Mouse (Mus musculus) MEL (cell line): ENCODE measurements around the gene Slco2b1. TPM values are rescaled to one million over a fixed set of nuclear protein-coding genes. Genes with fewer than 3 reads are reported as not detected.

Source experiments
- DNase-seq: peaks from one replicate; pipeline ENCODE4 v3.0.0; 2011; ENCODE audit warnings: low read depth, low spot score
- H3K27ac ChIP-seq: 2 replicates; pipeline ENCODE4 v1.5.1; 2012; ENCODE audit warnings: low read depth, mild to moderate bottlenecking, control low read depth, low read length, moderate library complexity; ENCODE audit not compliant: control insufficient read depth
- H3K27me3 ChIP-seq, 2 experiments: fragments of 150-350 bp in 1 of 2; sonication (generic) in 1 of 2; 2 replicates each; pipeline ENCODE4 v1.6.1; 2012; ENCODE audit warnings: low read length in 2 of 2, mild to moderate bottlenecking in 2 of 2, improper control_type of control experiment in 1 of 2, moderate library complexity in 1 of 2; ENCODE audit not compliant: insufficient read depth in 2 of 2, control insufficient read depth in 1 of 2
- H3K36me3 ChIP-seq, 2 experiments: 2 replicates each; pipeline ENCODE4 v1.6.1; 2012 to 2014; ENCODE audit warnings: low read length in 2 of 2, improper control_type of control experiment in 1 of 2, inconsistent platforms in 1 of 2, mild to moderate bottlenecking in 1 of 2; ENCODE audit not compliant: insufficient read depth in 2 of 2, control insufficient read depth in 1 of 2
- H3K4me1 ChIP-seq, 2 experiments: fragments of 150-350 bp in 1 of 2; sonication (generic) in 1 of 2; 2 replicates each; pipeline ENCODE4 v1.6.1; 2012; ENCODE audit warnings: low read length in 2 of 2, improper control_type of control experiment in 1 of 2, mild to moderate bottlenecking in 1 of 2; ENCODE audit not compliant: insufficient read depth in 2 of 2, control insufficient read depth in 1 of 2
- H3K4me3 ChIP-seq, 2 experiments: fragments of 150-350 bp in 1 of 2; sonication (generic) in 1 of 2; 2 replicates each; pipeline ENCODE4 v1.5.1; 2012; ENCODE audit warnings: low read depth in 2 of 2, low read length in 2 of 2, mild to moderate bottlenecking in 2 of 2, moderate library complexity in 2 of 2, control low read depth in 1 of 2, improper control_type of control experiment in 1 of 2; ENCODE audit not compliant: control insufficient read depth in 1 of 2, insufficient read depth in 1 of 2
- H3K79me2 ChIP-seq: 2 replicates; pipeline ENCODE4 v1.6.1; 2012; ENCODE audit warnings: mild to moderate bottlenecking, low read length, moderate library complexity; ENCODE audit not compliant: control insufficient read depth, poor library complexity, insufficient read depth
- H3K9ac ChIP-seq: 2 replicates; pipeline ENCODE4 v1.6.1; 2012; ENCODE audit warnings: low read depth, mild to moderate bottlenecking, control low read depth, low read length, moderate library complexity; ENCODE audit not compliant: control insufficient read depth, poor library complexity, severe bottlenecking
- H3K9me3 ChIP-seq: fragments of 150-350 bp; sonication (generic); replicated peaks from 2 replicates; pipeline ENCODE4 v1.6.1; 2012; ENCODE audit warnings: mild to moderate bottlenecking, low read length, improper control_type of control experiment, moderate library complexity; ENCODE audit not compliant: insufficient read depth
- BHLHE40 ChIP-seq: IDR thresholded peaks from 2 replicates; pipeline ENCODE4 v1.6.1; 2012; ENCODE audit warnings: low read depth, mild to moderate bottlenecking, inconsistent platforms, low read length, improper control_type of control experiment, borderline replicate concordance
- CHD1 ChIP-seq: IDR thresholded peaks from 2 replicates; pipeline ENCODE4 v1.6.1; 2012; ENCODE audit warnings: low read depth, mild to moderate bottlenecking, inconsistent platforms, low read length, improper control_type of control experiment
- E2F4 ChIP-seq: IDR thresholded peaks from 2 replicates; pipeline ENCODE4 v1.6.1; 2011; ENCODE audit warnings: low read depth, low read length, improper control_type of control experiment, borderline replicate concordance
- EP300 ChIP-seq, 2 experiments: IDR thresholded peaks; 2 replicates each; pipeline ENCODE4 v1.6.1; 2011; ENCODE audit warnings: improper control_type of control experiment in 2 of 2, low read length in 2 of 2, low read depth in 1 of 2, mild to moderate bottlenecking in 1 of 2
- ETS1 ChIP-seq: IDR thresholded peaks from 2 replicates; pipeline ENCODE4 v1.6.1; 2012; ENCODE audit warnings: low read depth, mild to moderate bottlenecking, inconsistent platforms, low read length, improper control_type of control experiment, moderate library complexity
- GATA1 ChIP-seq: IDR thresholded peaks from 2 replicates; pipeline ENCODE4 v1.6.1; 2011; ENCODE audit warnings: low read depth, low read length, improper control_type of control experiment
- JUND ChIP-seq: IDR thresholded peaks from 2 replicates; pipeline ENCODE4 v1.6.1; 2011; ENCODE audit warnings: low read depth, mild to moderate bottlenecking, improper control_type of control experiment, low read length
- MAX ChIP-seq: IDR thresholded peaks from 2 replicates; pipeline ENCODE4 v1.6.1; 2011; ENCODE audit warnings: low read length, improper control_type of control experiment
- MYB ChIP-seq: IDR thresholded peaks from 2 replicates; pipeline ENCODE4 v1.6.1; 2011; ENCODE audit warnings: mild to moderate bottlenecking, low read depth, low read length, improper control_type of control experiment
- NELFE ChIP-seq: IDR thresholded peaks from 2 replicates; pipeline ENCODE4 v1.6.1; 2011; ENCODE audit warnings: low read depth, low read length, improper control_type of control experiment
- POLR2AphosphoS2 ChIP-seq: IDR thresholded peaks from 2 replicates; pipeline ENCODE4 v1.6.1; 2011; ENCODE audit warnings: low read length, improper control_type of control experiment
- SIN3A ChIP-seq: IDR thresholded peaks from 2 replicates; pipeline ENCODE4 v1.6.1; 2012; ENCODE audit warnings: low read length, improper control_type of control experiment, inconsistent platforms
- TAL1 ChIP-seq: IDR thresholded peaks from 2 replicates; pipeline ENCODE4 v1.6.1; 2012; ENCODE audit warnings: mild to moderate bottlenecking, inconsistent platforms, low read length, moderate library complexity, mixed read lengths
- TBP ChIP-seq: IDR thresholded peaks from 2 replicates; pipeline ENCODE4 v1.8.0; 2011; ENCODE audit warnings: low read depth, low read length, improper control_type of control experiment
- TCF12 ChIP-seq: IDR thresholded peaks from 2 replicates; pipeline ENCODE4 v1.6.1; 2014; ENCODE audit warnings: low read depth, mild to moderate bottlenecking, inconsistent platforms, low read length, improper control_type of control experiment, moderate library complexity
- UBTF ChIP-seq: IDR thresholded peaks from 2 replicates; pipeline ENCODE4 v1.6.1; 2012; ENCODE audit warnings: low read depth, mild to moderate bottlenecking, inconsistent platforms, low read length, improper control_type of control experiment, moderate library complexity, borderline replicate concordance; ENCODE audit not compliant: insufficient read depth
- USF1 ChIP-seq: IDR thresholded peaks from 2 replicates; pipeline ENCODE4 v1.6.1; 2014; ENCODE audit warnings: low read depth, mild to moderate bottlenecking, inconsistent platforms, low read length, improper control_type of control experiment, moderate library complexity
- ZC3H11A ChIP-seq: IDR thresholded peaks from 2 replicates; pipeline ENCODE4 v1.6.1; 2012; ENCODE audit warnings: low read depth, mild to moderate bottlenecking, inconsistent platforms, low read length, improper control_type of control experiment
- ZKSCAN1 ChIP-seq: IDR thresholded peaks from 2 replicates; pipeline ENCODE4 v1.6.1; 2012; ENCODE audit warnings: low read depth, mild to moderate bottlenecking, inconsistent platforms, low read length, improper control_type of control experiment, moderate library complexity
- ZMIZ1 ChIP-seq: IDR thresholded peaks from 2 replicates; pipeline ENCODE4 v1.6.1; 2012; ENCODE audit warnings: low read depth, mild to moderate bottlenecking, inconsistent platforms, low read length, improper control_type of control experiment, moderate library complexity
- ZNF384 ChIP-seq: IDR thresholded peaks from 2 replicates; pipeline ENCODE4 v1.6.1; 2012; ENCODE audit warnings: low read depth, mild to moderate bottlenecking, inconsistent platforms, low read length, improper control_type of control experiment
- polyA plus RNA-seq, 2 experiments: library from polyadenylated mRNA; stranded (reverse) in 1 of 2; unstranded in 1 of 2; fragments of >175 nt in 1 of 2; fragments of >200 nt in 1 of 2; gene quantifications; 2 replicates each; pipeline versions ENCODE4 v1.2.1 to v1.2.4; 2012; ENCODE audit warnings: low replicate concordance in 2 of 2, low read depth in 1 of 2; ENCODE audit not compliant: insufficient read length in 2 of 2, insufficient read depth in 1 of 2, missing spikeins in 1 of 2
- total RNA-seq: library from RNA; depleted of rRNA; stranded (reverse); fragments of 300-350 nt; gene quantifications from 2 replicates; pipeline ENCODE4 v1.2.3, GENCODE M21; 2012

Gene Slco2b1
- total and polyA plus RNA-seq, 3 experiments: 0.06 TPM; not detected in 2

- no peak overlapping the region for H3K27ac ChIP-seq
- H3K79me2 ChIP-seq: no peaks in the 10 kb centered on the region
- H3K9me3 ChIP-seq: no peaks in the 10 kb centered on the region
- H3K9ac ChIP-seq: no peak overlapping the region
- no peak overlapping the region for H3K4me3 ChIP-seq
- H3K4me1 ChIP-seq: peaks cover 0 to 14% of the 10 kb centered on the region in 2 experiments; a peak in 3 of 4 replicates
- peaks cover 0 to 2% of the 10 kb centered on the region in 2 experiments; a peak in 2 of 4 replicates for H3K36me3 ChIP-seq
- no peak for DNase-seq
- TF ChIP-seq UBTF (no peak), POLR2AphosphoS2 (no peak), ZC3H11A (no peak), MYB (no peak), CHD1 (no peak), BHLHE40 (no peak), MAX (no peak), USF1 (no peak), NELFE (no peak), SIN3A (no peak), E2F4 (no peak)
- no peaks in the 10 kb centered on the region; a peak in 1 of 4 replicates for H3K27me3 ChIP-seq
These were observed 38.0 kb downstream of the Slco2b1 start for GRCm38 (mm10) chr7:99673188-99673587.

GRCm38 (mm10) chr7:99671544-99672435 is 39.4 kb downstream of the Slco2b1 start:
- Histone ChIP-seq H3K9ac (no peak overlapping the region), H3K9me3 (no peaks in the 10 kb centered on the region), H3K4me1 (peaks cover 0 to 14% of the 10 kb centered on the region in 2 experiments; a peak in 3 of 4 replicates), H3K36me3 (peaks cover 0 to 2% of the 10 kb centered on the region in 2 experiments; a peak in 2 of 4 replicates), H3K79me2 (no peaks in the 10 kb centered on the region), H3K27ac (no peak overlapping the region), H3K4me3 (no peak overlapping the region), H3K27me3 (no peaks in the 10 kb centered on the region; a peak in 1 of 4 replicates)
- TF ChIP-seq ZC3H11A: no peak
- peak; percentile 76; the same call in 1 of the 2 replicates for TF ChIP-seq JUND
- no peak for TF ChIP-seq POLR2AphosphoS2
- no peak for TF ChIP-seq TBP
- 0 out of 2 replicates have a peak, but pooled peaks have one; percentile 43 for TF ChIP-seq TCF12
- peak; percentile 91 for TF ChIP-seq ETS1
- peak; percentile 42 for TF ChIP-seq TAL1
- TF ChIP-seq GATA1: 0 out of 2 replicates have a peak, but pooled peaks have one; percentile 56
- TF ChIP-seq ZNF384: no peak
- TF ChIP-seq ZMIZ1: no peak
- TF ChIP-seq E2F4: no peak
- TF ChIP-seq ZKSCAN1: no peak
- TF ChIP-seq EP300 (IDR thresholded peaks at IDR 0.05; ENCODE audit: low read depth in 1 of 2, low read length in 2 of 2): peak; percentile 65 to 70
- peak; percentile 64 for DNase-seq
